Mouse (Mus musculus): Measurements from ENCODE around the gene Bmp10. TPM values are rescaled to one million over a fixed set of nuclear protein-coding genes. Genes with fewer than 3 reads are reported as not detected.

The Bmp10 gene
- polyA plus RNA-seq, 1 experiment from 2014 or later, result 0.09 TPM

DNA sequence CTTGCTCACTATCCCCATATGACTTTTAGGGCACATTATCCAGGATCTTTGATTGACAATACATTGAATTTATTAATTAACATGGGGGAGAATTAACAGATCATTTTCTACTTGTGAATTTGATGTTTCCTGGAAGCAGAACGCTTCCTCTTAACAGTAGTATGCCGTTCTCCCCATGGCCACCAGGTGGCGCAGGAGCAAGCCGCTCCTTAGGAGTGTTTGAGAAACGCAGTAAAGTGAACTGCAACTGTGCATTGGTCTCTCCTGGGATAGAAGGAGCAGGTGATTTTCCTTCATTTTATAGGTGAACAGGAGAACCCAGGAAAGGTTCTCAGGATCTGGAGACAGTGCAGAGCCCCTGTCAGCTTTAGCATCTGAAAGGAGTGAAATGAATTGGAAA is 29.7 kb upstream of the Bmp10 start:
- WGBS, result 4% methylated on average over 5 of the region's 5 CpGs
- Histone ChIP-seq H3K27me3 (ENCODE audit: control insufficient read depth, insufficient read depth, low read depth, low read length) (no peaks in the 10 kb centered on the region), H3K27ac (ENCODE audit: low read length) (no peak overlapping the region), H3K9ac (ENCODE audit: low read length) (no peak overlapping the region), H3K4me3 (ENCODE audit: low read length) (no peak overlapping the region), H3K4me1 (replicated peaks; ENCODE audit: control insufficient read depth, insufficient read depth, low read length) (0 out of 2 replicates have a peak, but pooled peaks cover 3% of the 10 kb centered on the region), H3K4me2 (ENCODE audit: low read depth, low read length) (no peak overlapping the region), H3K9me3 (ENCODE audit: control insufficient read depth, low read length) (no peaks in the 10 kb centered on the region), H3K36me3 (ENCODE audit: control insufficient read depth, insufficient read depth, low read length) (no peaks in the 10 kb centered on the region)
- ATAC-seq (ENCODE audit: low read depth), result no peak

DNA sequence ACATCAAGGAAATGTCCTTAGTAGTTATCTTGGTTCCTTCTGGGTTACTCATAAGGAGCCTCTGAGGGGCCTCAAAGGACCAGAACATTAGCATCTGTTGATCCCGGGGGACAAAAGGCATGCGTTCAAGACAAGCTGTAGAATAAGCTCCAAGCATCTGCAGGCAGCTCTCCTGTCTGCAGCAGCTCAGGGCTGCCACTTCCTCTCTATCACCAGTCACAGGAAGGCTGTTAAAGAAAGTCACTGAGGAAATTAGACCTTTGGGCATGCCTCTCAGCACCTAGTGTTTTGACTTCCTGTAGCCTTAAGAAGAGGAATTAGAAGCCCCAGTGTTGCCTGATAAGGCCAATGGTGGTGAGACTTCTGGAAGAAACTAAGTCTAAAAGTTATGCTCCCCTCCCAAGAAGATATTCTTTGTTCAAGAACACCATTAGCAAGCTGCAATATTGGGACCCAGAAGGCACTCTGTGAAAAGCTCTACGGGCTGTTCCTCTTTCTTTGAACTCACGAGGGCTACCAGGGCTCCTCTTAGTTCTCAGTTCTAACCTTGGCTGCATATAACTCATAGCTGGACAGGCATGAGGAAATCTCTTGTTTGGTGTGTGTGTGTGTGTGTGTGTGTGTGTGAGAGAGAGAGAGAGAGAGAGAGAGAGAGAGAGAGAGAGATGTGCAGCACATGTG is 28.8 kb upstream of the Bmp10 start:
- Histone ChIP-seq H3K4me1 (replicated peaks; ENCODE audit: control insufficient read depth, insufficient read depth, low read length) (0 out of 2 replicates have a peak, but pooled peaks cover 3% of the 10 kb centered on the region), H3K9me3 (ENCODE audit: control insufficient read depth, low read length) (no peaks in the 10 kb centered on the region), H3K27ac (ENCODE audit: low read length) (no peak overlapping the region), H3K36me3 (ENCODE audit: control insufficient read depth, insufficient read depth, low read length) (no peaks in the 10 kb centered on the region), H3K9ac (ENCODE audit: low read length) (no peak overlapping the region), H3K4me3 (ENCODE audit: low read length) (no peak overlapping the region), H3K27me3 (ENCODE audit: control insufficient read depth, insufficient read depth, low read depth, low read length) (no peaks in the 10 kb centered on the region), H3K4me2 (ENCODE audit: low read depth, low read length) (no peak overlapping the region)
- no peak for ATAC-seq (ENCODE audit: low read depth)
- WGBS, result 50% methylated on average over 4 of the region's 4 CpGs

DNA sequence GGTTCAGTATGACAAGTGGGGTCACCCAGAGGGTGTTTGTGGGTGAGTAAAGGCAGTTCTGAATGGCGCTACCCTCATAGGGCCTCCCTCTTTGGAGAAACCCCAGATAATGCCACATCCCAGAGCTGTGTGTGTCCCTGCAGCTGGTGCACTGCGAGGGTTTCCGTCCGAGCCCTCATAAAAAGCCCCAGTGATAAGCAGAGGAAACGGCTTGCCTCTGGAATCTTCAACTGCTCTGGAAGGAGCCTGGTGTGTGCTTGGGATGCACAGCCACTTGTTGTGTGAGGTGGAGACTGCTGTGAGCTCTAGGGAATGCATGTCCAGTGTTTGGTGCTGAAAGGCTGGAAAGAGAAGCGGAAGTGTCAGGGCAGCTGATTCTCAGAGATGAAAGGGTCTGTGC is 27.3 kb upstream of the Bmp10 start:
- no peaks in the 10 kb centered on the region for H3K27me3 ChIP-seq (ENCODE audit: control insufficient read depth, insufficient read depth, low read depth, low read length)
- H3K9ac ChIP-seq (ENCODE audit: low read length), result no peak overlapping the region
- H3K4me2 ChIP-seq (ENCODE audit: low read depth, low read length), result no peak overlapping the region
- no peaks in the 10 kb centered on the region for H3K9me3 ChIP-seq (ENCODE audit: control insufficient read depth, low read length)
- no peak for ATAC-seq (ENCODE audit: low read depth)
- H3K4me3 ChIP-seq (ENCODE audit: low read length), result no peak overlapping the region
- 0 out of 2 replicates have a peak, but pooled peaks cover 3% of the 10 kb centered on the region for H3K4me1 ChIP-seq (replicated peaks; ENCODE audit: control insufficient read depth, insufficient read depth, low read length)
- WGBS, result 42% methylated on average over 6 of the region's 6 CpGs
- H3K36me3 ChIP-seq (ENCODE audit: control insufficient read depth, insufficient read depth, low read length), result no peaks in the 10 kb centered on the region
- no peak overlapping the region for H3K27ac ChIP-seq (ENCODE audit: low read length)

DNA sequence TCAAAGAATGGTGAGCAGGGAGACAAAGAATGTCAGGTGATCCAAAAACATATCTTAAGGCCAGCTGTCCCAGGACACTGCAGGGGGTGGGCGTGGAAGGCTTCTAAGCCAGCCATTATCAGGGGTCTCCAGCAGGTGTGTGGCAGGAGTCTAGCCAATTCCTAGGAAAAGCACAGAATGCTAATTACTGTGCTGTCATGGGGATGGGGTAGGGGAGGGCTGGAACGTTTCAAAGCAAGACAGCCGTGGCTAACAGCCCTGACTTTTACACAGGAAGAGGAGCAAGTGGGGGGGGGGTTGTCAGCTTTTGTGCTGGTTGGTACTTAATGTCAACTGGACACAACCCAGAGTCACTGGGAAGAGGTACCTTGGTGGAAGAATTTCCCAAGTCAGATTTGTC is 16.8 kb upstream of the Bmp10 start:
- H3K27me3 ChIP-seq (ENCODE audit: control insufficient read depth, insufficient read depth, low read depth, low read length), result no peaks in the 10 kb centered on the region
- 47% methylated on average over 3 of the region's 3 CpGs for WGBS

DNA sequence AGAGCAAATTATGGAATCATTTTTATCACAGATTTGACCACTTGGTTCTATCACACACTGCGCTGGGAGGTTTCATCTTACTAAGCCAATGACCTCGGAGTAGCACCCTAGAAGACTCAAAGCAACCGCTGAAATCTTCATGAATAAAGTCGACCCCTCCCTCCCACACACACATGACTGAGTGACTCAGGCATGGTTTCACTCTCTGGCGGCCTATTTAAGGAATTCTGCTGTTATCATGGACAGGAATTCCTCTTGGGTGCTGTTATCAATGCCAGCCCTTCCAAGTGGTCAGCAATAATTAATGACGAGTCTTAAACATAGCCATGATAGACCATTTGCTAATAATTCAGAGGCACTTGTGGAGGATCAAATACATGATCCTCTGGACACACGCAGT is 6.5 kb upstream of the Bmp10 start:
- no peaks in the 10 kb centered on the region for H3K4me1 ChIP-seq (replicated peaks; ENCODE audit: control insufficient read depth, insufficient read depth, low read length)
- H3K9me3 ChIP-seq (ENCODE audit: control insufficient read depth, low read length), result no peaks in the 10 kb centered on the region
- H3K27ac ChIP-seq (ENCODE audit: low read length), result no peak overlapping the region
- H3K9ac ChIP-seq (ENCODE audit: low read length), result no peak overlapping the region
- 43% methylated on average over 7 of the region's 7 CpGs for WGBS
- no peaks in the 10 kb centered on the region for H3K36me3 ChIP-seq (ENCODE audit: control insufficient read depth, insufficient read depth, low read length)
- no peaks in the 10 kb centered on the region for H3K27me3 ChIP-seq (ENCODE audit: control insufficient read depth, insufficient read depth, low read depth, low read length)
- H3K4me2 ChIP-seq (ENCODE audit: low read depth, low read length), result no peak overlapping the region
- ATAC-seq (ENCODE audit: low read depth), result no peak
- H3K4me3 ChIP-seq (ENCODE audit: low read length), result no peak overlapping the region

More for the DNA sequence above, 16.8 kb upstream of the Bmp10 start:
- H3K27ac ChIP-seq (ENCODE audit: low read length), result no peak overlapping the region
- no peaks in the 10 kb centered on the region for H3K4me1 ChIP-seq (replicated peaks; ENCODE audit: control insufficient read depth, insufficient read depth, low read length)
- H3K9me3 ChIP-seq (ENCODE audit: control insufficient read depth, low read length), result no peaks in the 10 kb centered on the region
- H3K9ac ChIP-seq (ENCODE audit: low read length), result no peak overlapping the region
- H3K36me3 ChIP-seq (ENCODE audit: control insufficient read depth, insufficient read depth, low read length), result no peaks in the 10 kb centered on the region
- H3K4me3 ChIP-seq (ENCODE audit: low read length), result no peak overlapping the region
- H3K4me2 ChIP-seq (ENCODE audit: low read depth, low read length), result no peak overlapping the region
- no peak for ATAC-seq (ENCODE audit: low read depth)

DNA sequence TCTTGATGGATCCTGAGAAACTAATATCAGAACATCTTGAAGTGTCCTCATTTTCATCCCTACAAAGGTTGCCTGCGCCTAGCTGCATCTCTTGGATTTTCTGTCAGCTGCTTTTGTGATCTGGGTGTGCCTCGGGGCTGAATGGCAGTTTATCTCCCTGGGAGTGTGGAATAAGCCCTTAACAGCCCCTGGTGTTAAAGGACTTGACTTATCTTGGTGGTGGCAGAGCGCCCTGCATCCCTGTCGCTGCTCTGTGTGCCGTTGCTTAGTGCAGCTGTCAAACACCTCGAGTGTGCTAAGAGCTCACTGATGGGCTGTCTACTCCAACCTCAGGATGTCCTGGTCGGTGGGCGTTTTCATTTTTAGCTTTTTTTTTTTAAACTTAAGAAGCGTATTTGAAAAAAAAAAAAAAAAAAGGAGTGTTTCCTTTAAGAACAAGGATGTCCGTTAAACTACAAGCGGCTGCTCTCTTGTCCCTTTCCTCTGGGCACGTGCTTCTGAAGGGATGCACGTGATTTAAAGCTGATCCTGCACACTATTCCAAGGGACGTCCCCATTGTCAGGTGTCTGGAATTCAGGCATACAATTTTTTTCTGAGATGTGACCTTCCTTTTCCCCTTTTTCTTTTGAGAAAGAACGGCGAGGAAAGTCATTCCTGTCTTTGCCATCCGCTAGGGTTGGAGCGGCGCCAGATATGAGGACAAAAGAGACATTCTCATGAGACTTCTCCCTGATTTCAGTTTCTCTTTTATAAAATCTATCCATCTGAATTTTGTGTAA is 4.6 kb upstream of the Bmp10 start:
- no peak overlapping the region for H3K9ac ChIP-seq (ENCODE audit: low read length)
- H3K9me3 ChIP-seq (ENCODE audit: control insufficient read depth, low read length), result no peaks in the 10 kb centered on the region
- no peaks in the 10 kb centered on the region for H3K36me3 ChIP-seq (ENCODE audit: control insufficient read depth, insufficient read depth, low read length)
- peak overlapping the region; percentile 34 for H3K4me3 ChIP-seq (ENCODE audit: low read length)
- H3K4me1 ChIP-seq (replicated peaks; ENCODE audit: control insufficient read depth, insufficient read depth, low read length), result no peaks in the 10 kb centered on the region
- ATAC-seq (ENCODE audit: low read depth), result no peak
- no peaks in the 10 kb centered on the region for H3K27me3 ChIP-seq (ENCODE audit: control insufficient read depth, insufficient read depth, low read depth, low read length)
- 30% methylated on average over 19 of the region's 19 CpGs for WGBS
- no peak overlapping the region for H3K27ac ChIP-seq (ENCODE audit: low read length)
- peak overlapping the region; percentile 55 for H3K4me2 ChIP-seq (ENCODE audit: low read depth, low read length)

DNA sequence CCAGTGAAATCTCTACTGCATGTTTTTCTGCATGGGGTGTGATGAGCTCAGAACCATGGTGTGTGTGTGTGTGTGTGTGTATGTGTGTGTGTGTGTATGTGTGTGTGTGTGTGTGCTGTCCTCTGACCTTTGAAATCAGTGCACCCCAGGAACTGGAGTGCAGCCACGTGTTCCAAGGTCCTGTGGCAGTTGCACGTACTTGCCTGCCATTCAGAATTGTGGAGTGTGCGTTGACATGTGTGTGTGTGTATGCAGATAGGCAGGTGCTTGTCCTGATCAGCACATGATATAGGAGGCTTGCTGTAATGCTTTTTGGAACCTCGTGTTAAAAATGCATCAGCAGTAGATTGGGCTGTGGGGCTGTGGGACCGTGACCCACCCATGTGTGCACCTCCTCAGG is 1.8 kb upstream of the Bmp10 start:
- H3K27ac ChIP-seq (ENCODE audit: low read length), result no peak overlapping the region
- ATAC-seq (ENCODE audit: low read depth), result no peak

DNA sequence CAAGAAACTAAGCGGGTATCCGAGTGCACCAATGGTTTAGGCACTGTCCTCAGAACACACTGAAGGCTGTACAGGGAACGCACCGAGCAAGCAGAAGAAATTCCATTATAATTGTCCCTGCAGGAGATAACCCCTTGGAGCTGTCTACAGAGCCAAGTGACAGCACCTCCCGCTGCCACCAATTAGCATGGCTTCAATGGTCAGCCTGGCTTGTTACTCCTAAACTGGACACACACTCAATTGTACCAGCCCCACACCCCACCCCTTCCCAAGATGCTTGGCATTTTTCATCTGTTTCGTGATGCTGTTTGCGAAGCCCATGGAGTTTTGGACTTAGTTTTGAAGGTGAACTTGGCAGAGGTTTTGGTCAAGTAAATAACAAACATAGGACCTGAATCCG is 1.2 kb upstream of the Bmp10 start:
- ATAC-seq (ENCODE audit: low read depth), result no peak
- no peak overlapping the region for H3K4me3 ChIP-seq (ENCODE audit: low read length)
- WGBS, result 75% methylated on average over 8 of the region's 8 CpGs
- H3K4me2 ChIP-seq (ENCODE audit: low read depth, low read length), result no peak overlapping the region
- no peaks in the 10 kb centered on the region for H3K27me3 ChIP-seq (ENCODE audit: control insufficient read depth, insufficient read depth, low read depth, low read length)
- H3K36me3 ChIP-seq (ENCODE audit: control insufficient read depth, insufficient read depth, low read length), result no peaks in the 10 kb centered on the region
- no peaks in the 10 kb centered on the region for H3K9me3 ChIP-seq (ENCODE audit: control insufficient read depth, low read length)
- H3K9ac ChIP-seq (ENCODE audit: low read length), result no peak overlapping the region
- H3K4me1 ChIP-seq (replicated peaks; ENCODE audit: control insufficient read depth, insufficient read depth, low read length), result no peaks in the 10 kb centered on the region
- H3K27ac ChIP-seq (ENCODE audit: low read length), result no peak overlapping the region

More for the DNA sequence above, 1.8 kb upstream of the Bmp10 start:
- Histone ChIP-seq H3K36me3 (ENCODE audit: control insufficient read depth, insufficient read depth, low read length) (no peaks in the 10 kb centered on the region), H3K9me3 (ENCODE audit: control insufficient read depth, low read length) (no peaks in the 10 kb centered on the region), H3K4me3 (ENCODE audit: low read length) (no peak overlapping the region), H3K27me3 (ENCODE audit: control insufficient read depth, insufficient read depth, low read depth, low read length) (no peaks in the 10 kb centered on the region), H3K4me2 (ENCODE audit: low read depth, low read length) (no peak overlapping the region), H3K9ac (ENCODE audit: low read length) (no peak overlapping the region), H3K4me1 (replicated peaks; ENCODE audit: control insufficient read depth, insufficient read depth, low read length) (no peaks in the 10 kb centered on the region)
- 69% methylated on average over 5 of the region's 5 CpGs for WGBS

DNA sequence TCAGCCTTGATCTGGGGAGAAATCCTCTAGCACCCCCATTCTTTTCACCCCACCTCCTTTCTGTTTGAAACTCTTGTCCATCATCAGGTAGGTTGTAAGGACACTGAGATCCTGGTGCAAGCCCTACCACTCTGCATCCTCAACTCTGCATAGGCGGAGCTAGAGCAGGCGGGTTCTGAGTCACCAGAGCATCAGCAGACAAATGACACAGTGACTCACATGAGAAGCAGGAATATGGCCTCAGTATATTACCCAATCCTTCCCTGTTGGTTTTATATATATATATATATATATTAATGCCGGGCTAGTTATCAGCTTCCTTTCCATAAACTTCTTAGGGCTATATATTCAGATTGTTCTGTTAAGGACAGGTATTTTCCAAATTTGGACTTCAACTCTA is 7.0 kb downstream of the Bmp10 start:
- ATAC-seq (ENCODE audit: low read depth), result no peak
- H3K27me3 ChIP-seq (ENCODE audit: control insufficient read depth, insufficient read depth, low read depth, low read length), result no peaks in the 10 kb centered on the region
- no peak overlapping the region for H3K9ac ChIP-seq (ENCODE audit: low read length)
- H3K4me1 ChIP-seq (replicated peaks; ENCODE audit: control insufficient read depth, insufficient read depth, low read length), result peaks cover under 1% of the 10 kb centered on the region; the same call in 1 of the 2 replicates
- H3K27ac ChIP-seq (ENCODE audit: low read length), result no peak overlapping the region
- H3K4me3 ChIP-seq (ENCODE audit: low read length), result no peak overlapping the region
- no peak overlapping the region for H3K4me2 ChIP-seq (ENCODE audit: low read depth, low read length)
- WGBS, result 73% methylated on average over 3 of the region's 3 CpGs
- H3K36me3 ChIP-seq (ENCODE audit: control insufficient read depth, insufficient read depth, low read length), result no peaks in the 10 kb centered on the region
- H3K9me3 ChIP-seq (ENCODE audit: control insufficient read depth, low read length), result no peaks in the 10 kb centered on the region
